Mouse (Mus musculus) spleen, adult 2 months (tissue): Measurements from ENCODE around the gene 4921524J17Rik. TPM values are rescaled to one million over a fixed set of nuclear protein-coding genes. Genes with fewer than 3 reads are reported as not detected.
A peak's percentile ranks its signal among the peaks of the same experiment; 100 is the strongest.

ENCODE experiments used
- DNase-seq, 2 experiments: peaks; one replicate each; pipeline versions ENCODE4 v3.0.0 to v3.0.0-alpha.2; 2012 to 2021; ENCODE audit warnings: low spot score in 2 of 2, low read depth in 1 of 2
- H3K27ac ChIP-seq: fragments of 200-500 bp; 2 replicates; pipeline ENCODE4 v1.5.1; 2012; ENCODE audit warnings: low read length, inconsistent platforms; ENCODE audit not compliant: insufficient read depth
- H3K27me3 ChIP-seq: fragments of 200-500 bp; 2 replicates; pipeline ENCODE4 v1.6.1; 2012; ENCODE audit warnings: mild to moderate bottlenecking, moderate library complexity, low read length, inconsistent platforms; ENCODE audit not compliant: control insufficient read depth, insufficient read depth
- H3K36me3 ChIP-seq: fragments of 200-500 bp; 2 replicates; pipeline ENCODE4 v1.6.1; 2012; ENCODE audit warnings: mild to moderate bottlenecking, low read length, inconsistent platforms; ENCODE audit not compliant: control insufficient read depth, insufficient read depth
- H3K4me1 ChIP-seq: fragments of 200-500 bp; 2 replicates; pipeline ENCODE4 v1.6.1; 2011; ENCODE audit warnings: inconsistent platforms; ENCODE audit not compliant: control insufficient read depth, insufficient read depth, insufficient read length
- H3K4me3 ChIP-seq: fragments of 200-500 bp; 2 replicates; pipeline ENCODE4 v1.5.1; 2011; ENCODE audit warnings: mild to moderate bottlenecking, inconsistent platforms; ENCODE audit not compliant: insufficient read depth, insufficient read length; ENCODE audit errors: extremely low read depth
- CTCF ChIP-seq: fragments of 200-500 bp; IDR thresholded peaks from 2 replicates; pipeline ENCODE4 v1.5.1; 2011; ENCODE audit warnings: mild to moderate bottlenecking, inconsistent platforms; ENCODE audit not compliant: insufficient read depth, insufficient read length, insufficient replicate concordance; ENCODE audit errors: extremely low read depth
- POLR2A ChIP-seq: fragments of 200-500 bp; IDR thresholded peaks from 2 replicates; pipeline ENCODE4 v1.6.1; 2011; ENCODE audit warnings: low read depth, low read length, inconsistent platforms
- WGBS: fragments of 180-500 bp; shearing (Covaris S2); methylation state at CpG from one replicate; pipeline ENCODE4 v1.1.7; 2018; 5-methylcytosine and 5-hydroxymethylcytosine counted together
- polyA plus RNA-seq: library from polyadenylated mRNA; depleted of rRNA; stranded (reverse); fragments of >200 nt; gene quantifications from 2 replicates; pipeline ENCODE4 v1.2.3, GENCODE M21; 2012

4921524J17Rik gene
- polyA plus RNA-seq, 1 experiment: 1.6 TPM

DNA sequence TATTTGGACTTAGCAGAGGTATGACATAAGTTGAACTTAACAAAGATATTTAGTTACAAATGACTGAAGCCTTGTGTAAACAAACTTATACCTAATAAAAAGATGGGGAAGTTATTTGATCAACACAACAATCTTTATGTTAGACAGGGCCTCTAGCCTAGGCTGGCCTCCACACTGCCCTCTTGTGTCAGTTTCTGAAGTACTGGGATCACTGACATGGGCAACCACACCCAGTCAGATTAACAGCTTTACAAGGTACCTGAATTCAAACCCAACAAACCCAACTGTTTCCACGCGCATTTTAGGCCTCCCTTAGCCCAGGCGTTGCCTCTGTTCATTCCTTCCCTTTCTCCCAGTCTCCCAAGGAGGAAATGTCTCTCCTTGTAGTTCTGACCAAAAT is 28.7 kb upstream of the 4921524J17Rik start:
- WGBS: 92% methylated on average over 3 of the region's 3 CpGs
- DNase-seq: no peak

DNA sequence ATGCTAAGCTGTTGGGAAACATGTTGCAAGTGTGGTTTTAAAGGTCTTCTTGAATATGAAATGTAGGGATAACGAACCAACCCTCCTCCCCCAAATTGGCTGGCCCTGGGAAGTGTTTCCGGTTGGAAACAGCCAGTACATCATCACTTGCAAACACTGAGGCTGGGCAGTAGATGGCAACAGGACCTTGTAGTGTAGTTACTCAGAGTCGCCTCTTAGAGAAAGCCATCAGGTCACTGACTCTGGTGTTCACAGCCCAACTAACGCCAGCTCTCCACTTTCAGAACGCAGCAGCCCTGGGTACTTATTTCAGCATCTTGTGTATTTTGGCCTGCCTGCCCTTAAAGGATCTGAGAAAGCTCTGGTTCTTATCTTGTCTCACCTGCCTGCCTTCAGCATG is 28.2 kb upstream of the 4921524J17Rik start:
- H3K27me3 ChIP-seq: no peaks in the 10 kb centered on the region
- TF ChIP-seq POLR2A (no peak), CTCF (no peak)
- 75% methylated on average over 5 of the region's 5 CpGs for WGBS
- no peak overlapping the region for H3K27ac ChIP-seq
- H3K4me3 ChIP-seq: no peak overlapping the region
- no peak for DNase-seq
- H3K36me3 ChIP-seq: no peaks in the 10 kb centered on the region
- H3K4me1 ChIP-seq: no peaks in the 10 kb centered on the region

More for the DNA sequence above, 28.7 kb upstream of the 4921524J17Rik start:
- TF ChIP-seq POLR2A (no peak), CTCF (0 out of 2 replicates have a peak, but pooled peaks have one; percentile 9)
- no peak overlapping the region for H3K4me3 ChIP-seq
- no peaks in the 10 kb centered on the region for H3K4me1 ChIP-seq
- no peaks in the 10 kb centered on the region for H3K27me3 ChIP-seq
- no peak overlapping the region for H3K27ac ChIP-seq
- H3K36me3 ChIP-seq: no peaks in the 10 kb centered on the region

- TF ChIP-seq POLR2A (no peak), CTCF (no peak)
- WGBS: 71% methylated on average over 3 of the region's 3 CpGs
- no peaks in the 10 kb centered on the region for H3K36me3 ChIP-seq
- no peak for DNase-seq
- no peaks in the 10 kb centered on the region for H3K27me3 ChIP-seq
- H3K27ac ChIP-seq: no peak overlapping the region
- no peaks in the 10 kb centered on the region for H3K4me1 ChIP-seq
- H3K4me3 ChIP-seq: no peak overlapping the region
Measured at GRCm38 (mm10) chr8:85459582-85459981, 26.9 kb upstream of the 4921524J17Rik start.

DNA sequence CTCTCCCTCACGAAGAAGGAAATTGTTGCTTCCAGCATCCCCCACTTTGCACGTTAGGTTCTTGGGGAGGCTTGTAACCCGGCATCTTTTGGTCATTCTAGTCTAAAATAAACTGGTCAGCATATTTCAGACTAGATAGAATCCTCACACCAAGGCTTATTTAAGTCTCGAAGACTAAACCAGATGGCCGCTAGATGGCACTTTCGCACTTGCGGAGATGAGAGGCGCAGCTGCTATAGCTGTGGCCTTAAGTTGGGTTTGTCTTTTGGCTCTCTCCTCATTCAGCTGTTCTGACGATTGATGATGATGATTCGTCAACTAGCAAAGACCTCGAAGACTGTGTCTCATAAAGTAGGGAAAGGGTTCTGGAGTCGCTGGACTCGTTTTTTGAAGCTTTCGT is 23.9 kb upstream of the 4921524J17Rik start:
- peak; percentile 45 to 48 for DNase-seq
- Histone ChIP-seq H3K4me3 (no peak overlapping the region), H3K4me1 (no peaks in the 10 kb centered on the region), H3K27ac (no peak overlapping the region), H3K36me3 (no peaks in the 10 kb centered on the region), H3K27me3 (no peaks in the 10 kb centered on the region)
- WGBS: 12% methylated on average over 14 of the region's 14 CpGs
- TF ChIP-seq POLR2A (no peak), CTCF (peak; percentile 75; the same call in 1 of the 2 replicates)

GRCm38 (mm10) chr8:85454750-85455149 is 22.1 kb upstream of the 4921524J17Rik start:
- no peaks in the 10 kb centered on the region for H3K27me3 ChIP-seq
- H3K4me3 ChIP-seq: no peak overlapping the region
- 68% methylated on average over 8 of the region's 8 CpGs for WGBS
- H3K36me3 ChIP-seq: no peaks in the 10 kb centered on the region
- TF ChIP-seq POLR2A (no peak), CTCF (no peak)
- no peaks in the 10 kb centered on the region for H3K4me1 ChIP-seq
- no peak overlapping the region for H3K27ac ChIP-seq
- DNase-seq: no peak

DNA sequence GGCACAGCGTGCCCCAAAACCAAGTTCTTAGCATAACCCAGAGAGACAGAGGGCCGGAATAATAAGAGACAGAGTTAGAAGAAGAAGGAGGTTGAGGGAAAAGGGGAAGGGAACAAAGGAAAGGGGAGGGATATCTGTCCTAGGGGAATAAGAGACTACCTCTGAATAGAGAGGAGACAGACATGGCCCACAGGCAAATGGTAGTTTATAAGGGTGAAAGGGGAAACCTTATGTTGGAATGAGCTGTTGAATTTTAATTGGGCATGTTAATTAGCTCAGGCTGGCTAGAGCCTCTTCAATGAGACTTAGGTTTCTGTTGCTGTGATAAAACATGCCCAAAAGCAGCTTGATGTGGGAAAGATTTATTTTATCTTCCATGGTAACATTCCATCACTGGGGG is 20.6 kb upstream of the 4921524J17Rik start:
- Histone ChIP-seq H3K4me1 (no peaks in the 10 kb centered on the region), H3K36me3 (no peaks in the 10 kb centered on the region), H3K27ac (no peak overlapping the region), H3K4me3 (no peak overlapping the region), H3K27me3 (no peaks in the 10 kb centered on the region)
- no peak for DNase-seq
- TF ChIP-seq CTCF (no peak), POLR2A (no peak)
- WGBS: 93% methylated on average over 2 of the region's 2 CpGs

GRCm38 (mm10) chr8:85452328-85452727 is 19.7 kb upstream of the 4921524J17Rik start:
- WGBS: 19% methylated on average over 14 of the region's 14 CpGs
- no peak overlapping the region for H3K27ac ChIP-seq
- TF ChIP-seq CTCF (no peak), POLR2A (no peak)
- no peaks in the 10 kb centered on the region for H3K36me3 ChIP-seq
- no peaks in the 10 kb centered on the region for H3K4me1 ChIP-seq
- no peak for DNase-seq
- H3K27me3 ChIP-seq: no peaks in the 10 kb centered on the region
- H3K4me3 ChIP-seq: no peak overlapping the region
